Mouse (Mus musculus) naive thymus-derived CD4-positive, alpha-beta T cell, adult 2 months (primary cell): ENCODE data around the gene Gse1.
A peak's percentile ranks its signal among the peaks of the same experiment; 100 is the strongest.

Experiments
- DNase-seq: peaks from one replicate; pipeline ENCODE4 v3.0.0-alpha.2; 2011; ENCODE audit warnings: low read depth

The Gse1 gene

GRCm38 (mm10) chr8:120403606-120404269 lies 175.5 kb downstream of the Gse1 start:
- DNase-seq, result peak; percentile 65

- DNase-seq, result peak; percentile 47
Observed at GRCm38 (mm10) chr8:120404609-120405036, 176.4 kb downstream of the Gse1 start.

GRCm38 (mm10) chr8:120406008-120406632 lies 177.9 kb downstream of the Gse1 start:
- no peak for DNase-seq

GRCm38 (mm10) chr8:120407701-120408240 lies 179.5 kb downstream of the Gse1 start:
- no peak for DNase-seq

- no peak for DNase-seq
Observed at GRCm38 (mm10) chr8:120408241-120409215, 180.3 kb downstream of the Gse1 start.

GRCm38 (mm10) chr8:120409371-120410013 lies 181.2 kb downstream of the Gse1 start:
- DNase-seq, result no peak

- no peak for DNase-seq
Observed at GRCm38 (mm10) chr8:120411059-120411458, 182.8 kb downstream of the Gse1 start.

- no peak for DNase-seq
Observed at GRCm38 (mm10) chr8:120411862-120412261, 183.6 kb downstream of the Gse1 start.

- DNase-seq, result no peak
Observed at GRCm38 (mm10) chr8:120412357-120412756, 184.1 kb downstream of the Gse1 start.

- no peak for DNase-seq
Observed at GRCm38 (mm10) chr8:120412911-120413625, 184.8 kb downstream of the Gse1 start.

GRCm38 (mm10) chr8:120413626-120413988 lies 185.4 kb downstream of the Gse1 start:
- no peak for DNase-seq

- no peak for DNase-seq
Observed at GRCm38 (mm10) chr8:120414216-120414615, 186.0 kb downstream of the Gse1 start.

GRCm38 (mm10) chr8:120415474-120415873 lies 187.2 kb downstream of the Gse1 start:
- DNase-seq, result no peak

- no peak for DNase-seq
Observed at GRCm38 (mm10) chr8:120416173-120416521, 187.9 kb downstream of the Gse1 start.

GRCm38 (mm10) chr8:120416522-120417394 lies 188.5 kb downstream of the Gse1 start:
- DNase-seq, result no peak

GRCm38 (mm10) chr8:120418188-120418587 lies 189.9 kb downstream of the Gse1 start:
- no peak for DNase-seq

GRCm38 (mm10) chr8:120419675-120420074 lies 191.4 kb downstream of the Gse1 start:
- no peak for DNase-seq

GRCm38 (mm10) chr8:120420226-120420625 lies 192.0 kb downstream of the Gse1 start:
- no peak for DNase-seq

- DNase-seq, result no peak
Observed at GRCm38 (mm10) chr8:120421638-120422037, 193.4 kb downstream of the Gse1 start.

- no peak for DNase-seq
Observed at GRCm38 (mm10) chr8:120422236-120422635, 194.0 kb downstream of the Gse1 start.
